Mouse (Mus musculus) stomach, postnatal 0 days (tissue): Measurements from ENCODE around the gene Rasl11b. TPM values are rescaled to one million over a fixed set of nuclear protein-coding genes. Genes with fewer than 3 reads are reported as not detected.

Experiments used
- ATAC-seq: fragments of 200-750 bp; cut with Nextera tagmentation; 2 replicates; pipeline ENCODE4 v1.8.0; 2017; ENCODE audit not compliant: low FRiP score, low TSS enrichment
- DNase-seq: peaks from one replicate; pipeline ENCODE4 v3.0.0-alpha.2; 2016; ENCODE audit warnings: low spot score
- H3K27ac ChIP-seq: fragments of 300-500 bp; sonication (generic); replicated peaks from 2 replicates; pipeline ENCODE4 v1.5.1; 2014; ENCODE audit warnings: mild to moderate bottlenecking, control low read depth
- H3K27me3 ChIP-seq: fragments of 300-500 bp; sonication (generic); 2 replicates; pipeline ENCODE4 v1.6.1; 2014; ENCODE audit warnings: low read length; ENCODE audit not compliant: control insufficient read depth, insufficient read depth
- H3K36me3 ChIP-seq: fragments of 300-500 bp; sonication (generic); 2 replicates; pipeline ENCODE4 v1.6.1; 2014; ENCODE audit warnings: low read length, mixed read lengths; ENCODE audit not compliant: control insufficient read depth, insufficient read depth
- H3K4me1 ChIP-seq: fragments of 300-500 bp; sonication (generic); replicated peaks from 2 replicates; pipeline ENCODE4 v1.6.1; 2014; ENCODE audit warnings: antibody characterized with exemption; ENCODE audit not compliant: control insufficient read depth, insufficient read depth
- H3K4me2 ChIP-seq: fragments of 300-500 bp; sonication (generic); replicated peaks from 2 replicates; pipeline ENCODE4 v1.6.1; 2014; ENCODE audit warnings: low read depth, mild to moderate bottlenecking, control low read depth, moderate library complexity
- H3K4me3 ChIP-seq: fragments of 300-500 bp; sonication (generic); 2 replicates; pipeline ENCODE4 v1.5.1; 2014; ENCODE audit warnings: low read depth, low read length, control low read depth
- H3K9ac ChIP-seq: fragments of 300-500 bp; sonication (generic); 2 replicates; pipeline ENCODE4 v1.6.1; 2014; ENCODE audit warnings: mild to moderate bottlenecking, low read length, control low read depth, mixed read lengths
- H3K9me3 ChIP-seq: fragments of 300-500 bp; sonication (generic); 2 replicates; pipeline ENCODE4 v1.6.1; 2016; ENCODE audit warnings: low read length; ENCODE audit not compliant: control insufficient read depth
- CTCF ChIP-seq: IDR thresholded peaks from 2 replicates; pipeline ENCODE4 v1.5.1; 2016; ENCODE audit warnings: antibody characterized with exemption, low read depth, mild to moderate bottlenecking, moderate library complexity
- EP300 ChIP-seq: optimal IDR thresholded peaks from 2 replicates; pipeline ENCODE3; 2016; ENCODE audit warnings: antibody characterized with exemption
- WGBS: fragments of 180-500 bp; shearing (Covaris S2); extraction: QIAGEN DNeasy Blood & Tissue Kit; methylation state at CpG from one replicate; pipeline ENCODE4 v1.1.7; 2014; 5-methylcytosine and 5-hydroxymethylcytosine counted together
- polyA plus RNA-seq: library from polyadenylated mRNA; unstranded; fragments of >200 nt; fragmentation: Nextera tagmentation; extraction: Ambion mirVana; gene quantifications from 2 replicates; pipeline ENCODE4 v1.2.1, GENCODE M21; 2015

Gene Rasl11b
- polyA plus RNA-seq, 1 experiment from 2014 or later: 45.0 TPM

- TF ChIP-seq CTCF (no peak), EP300 (no peak)
- peak overlapping the region; percentile 98 for H3K4me2 ChIP-seq
- ATAC-seq (peak; percentile 12), DNase-seq (peak; percentile 33)
- H3K27me3 ChIP-seq: no peaks in the 10 kb centered on the region
- peaks cover 7% of the 10 kb centered on the region for H3K4me1 ChIP-seq
- 3% methylated on average over 27 of the region's 27 CpGs for WGBS
- H3K9me3 ChIP-seq: no peaks in the 10 kb centered on the region
- peaks cover 16% of the 10 kb centered on the region; the same call in 1 of the 2 replicates for H3K36me3 ChIP-seq
- peak overlapping the region; percentile 93 for H3K9ac ChIP-seq
- H3K27ac ChIP-seq: peak overlapping the region; percentile 83
- H3K4me3 ChIP-seq: peak overlapping the region; percentile 96
Measured at GRCm38 (mm10) chr5:74195614-74196306, 674 bp downstream of the Rasl11b start.

GRCm38 (mm10) chr5:74196307-74196618, 1.2 kb downstream of the Rasl11b start:
- H3K36me3 ChIP-seq: peaks cover 16% of the 10 kb centered on the region; the same call in 1 of the 2 replicates
- H3K27ac ChIP-seq: no peak overlapping the region
- peak overlapping the region; percentile 98 for H3K4me2 ChIP-seq
- WGBS: 15% methylated on average over 4 of the region's 4 CpGs
- ATAC-seq (no peak), DNase-seq (no peak)
- H3K4me1 ChIP-seq: peaks cover 7% of the 10 kb centered on the region
- H3K9me3 ChIP-seq: no peaks in the 10 kb centered on the region
- H3K27me3 ChIP-seq: no peaks in the 10 kb centered on the region
- no peak for TF ChIP-seq EP300
- TF ChIP-seq CTCF: peak; percentile 48
- H3K4me3 ChIP-seq: peak overlapping the region; percentile 96
- no peak overlapping the region; the same call in 1 of the 2 replicates for H3K9ac ChIP-seq

GRCm38 (mm10) chr5:74197541-74198330, 2.6 kb downstream of the Rasl11b start:
- WGBS: 60% methylated on average over 22 of the region's 22 CpGs
- peaks cover 16% of the 10 kb centered on the region; the same call in 1 of the 2 replicates for H3K36me3 ChIP-seq
- no peak for ATAC-seq
- H3K9me3 ChIP-seq: no peaks in the 10 kb centered on the region
- TF ChIP-seq CTCF: no peak
- no peak for TF ChIP-seq EP300
- H3K27me3 ChIP-seq: no peaks in the 10 kb centered on the region
- peak overlapping the region; percentile 49 for H3K27ac ChIP-seq
- H3K4me3 ChIP-seq: peak overlapping the region; percentile 96
- H3K9ac ChIP-seq: peak overlapping the region; percentile 51
- peak overlapping the region; percentile 98 for H3K4me2 ChIP-seq
- DNase-seq: no peak
- peaks cover 7% of the 10 kb centered on the region for H3K4me1 ChIP-seq

- Histone ChIP-seq H3K9ac (no peak overlapping the region), H3K9me3 (no peaks in the 10 kb centered on the region), H3K4me3 (peak overlapping the region; percentile 6; the same call in 1 of the 2 replicates), H3K27ac (peak overlapping the region; percentile 49; the same call in 1 of the 2 replicates), H3K4me1 (peaks cover 7% of the 10 kb centered on the region), H3K27me3 (no peaks in the 10 kb centered on the region), H3K36me3 (peaks cover 16% of the 10 kb centered on the region; the same call in 1 of the 2 replicates), H3K4me2 (peak overlapping the region; percentile 98)
- 56% methylated on average over 11 of the region's 11 CpGs for WGBS
- DNase-seq (no peak), ATAC-seq (no peak)
- TF ChIP-seq EP300 (no peak), CTCF (no peak)
Measured at GRCm38 (mm10) chr5:74198446-74198845, 3.4 kb downstream of the Rasl11b start.

DNA sequence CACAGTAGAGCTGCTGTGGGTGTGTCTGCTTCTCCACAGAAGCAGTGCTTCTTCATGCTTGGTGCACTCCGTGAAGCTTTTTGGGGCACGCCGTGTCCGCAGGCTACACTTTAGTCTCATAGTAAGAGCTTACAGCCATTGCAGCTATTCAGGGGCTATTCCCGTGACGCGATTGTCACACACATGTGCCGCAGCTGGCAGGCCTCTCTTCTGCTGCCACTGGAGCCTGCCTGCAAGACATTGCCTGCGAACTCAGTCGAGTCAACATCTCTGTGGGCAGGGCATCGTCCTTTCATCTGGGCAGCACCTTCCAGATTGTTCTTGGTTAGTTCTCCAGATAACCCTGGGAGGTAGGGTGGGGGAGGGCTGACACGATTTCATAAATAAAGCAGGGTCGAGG, 4.7 kb downstream of the Rasl11b start:
- no peak for DNase-seq
- Histone ChIP-seq H3K9me3 (no peaks in the 10 kb centered on the region), H3K9ac (no peak overlapping the region), H3K27me3 (no peaks in the 10 kb centered on the region), H3K27ac (no peak overlapping the region), H3K4me3 (no peak overlapping the region), H3K4me2 (no peak overlapping the region), H3K36me3 (peaks cover 16% of the 10 kb centered on the region; the same call in 1 of the 2 replicates), H3K4me1 (peaks cover 5% of the 10 kb centered on the region; the same call in 1 of the 2 replicates)
- WGBS: 76% methylated on average over 13 of the region's 13 CpGs
- TF ChIP-seq CTCF (no peak), EP300 (no peak)
- ATAC-seq: no peak

DNA sequence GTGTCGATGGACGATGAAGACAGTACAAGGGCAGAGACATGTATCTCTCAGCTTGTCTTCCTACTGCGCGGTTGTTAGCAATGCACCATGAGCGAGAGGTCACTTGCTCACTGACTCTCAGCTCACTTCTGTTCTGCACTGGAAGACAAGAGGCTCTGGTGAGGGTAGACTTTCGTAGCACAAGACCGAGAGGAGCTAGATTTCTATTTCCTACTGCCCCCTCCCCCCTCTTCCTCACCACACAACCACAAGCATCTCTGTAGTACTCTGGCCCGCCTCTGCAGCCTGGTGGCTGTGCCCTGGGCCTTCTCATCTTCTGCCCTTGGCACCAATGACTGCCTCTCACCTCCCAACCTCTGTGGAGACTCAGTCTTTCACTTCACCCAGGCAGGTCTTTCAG, 5.4 kb downstream of the Rasl11b start:
- no peak for ATAC-seq
- no peak for TF ChIP-seq EP300
- no peak for TF ChIP-seq CTCF
- DNase-seq: no peak
- no peaks in the 10 kb centered on the region for H3K9me3 ChIP-seq
- H3K36me3 ChIP-seq: peaks cover 16% of the 10 kb centered on the region; the same call in 1 of the 2 replicates
- H3K9ac ChIP-seq: no peak overlapping the region
- no peaks in the 10 kb centered on the region for H3K27me3 ChIP-seq
- H3K4me2 ChIP-seq: no peak overlapping the region
- H3K4me3 ChIP-seq: no peak overlapping the region
- H3K4me1 ChIP-seq: peaks cover 4% of the 10 kb centered on the region; the same call in 1 of the 2 replicates
- H3K27ac ChIP-seq: no peak overlapping the region
- 77% methylated on average over 8 of the region's 8 CpGs for WGBS
